Mouse (Mus musculus) left cerebral cortex, adult 8-10 months (tissue): ENCODE results near the gene Mafg. TPM values are rescaled to one million over a fixed set of nuclear protein-coding genes. Genes with fewer than 3 reads are reported as not detected.

Experiments
- DNase-seq, 2 experiments: peaks; one replicate each; pipeline ENCODE4 v3.0.0; 2022; ENCODE audit warnings: low spot score in 2 of 2
- total RNA-seq, 4 experiments: library from RNA; stranded (reverse); gene quantifications; 2 replicates each; pipeline ENCODE4 v1.2.4; 2022

Mafg gene
- total RNA-seq, 4 experiments from 2014 or later: 66.8 to 77.2 (median 73.1) TPM

DNA sequence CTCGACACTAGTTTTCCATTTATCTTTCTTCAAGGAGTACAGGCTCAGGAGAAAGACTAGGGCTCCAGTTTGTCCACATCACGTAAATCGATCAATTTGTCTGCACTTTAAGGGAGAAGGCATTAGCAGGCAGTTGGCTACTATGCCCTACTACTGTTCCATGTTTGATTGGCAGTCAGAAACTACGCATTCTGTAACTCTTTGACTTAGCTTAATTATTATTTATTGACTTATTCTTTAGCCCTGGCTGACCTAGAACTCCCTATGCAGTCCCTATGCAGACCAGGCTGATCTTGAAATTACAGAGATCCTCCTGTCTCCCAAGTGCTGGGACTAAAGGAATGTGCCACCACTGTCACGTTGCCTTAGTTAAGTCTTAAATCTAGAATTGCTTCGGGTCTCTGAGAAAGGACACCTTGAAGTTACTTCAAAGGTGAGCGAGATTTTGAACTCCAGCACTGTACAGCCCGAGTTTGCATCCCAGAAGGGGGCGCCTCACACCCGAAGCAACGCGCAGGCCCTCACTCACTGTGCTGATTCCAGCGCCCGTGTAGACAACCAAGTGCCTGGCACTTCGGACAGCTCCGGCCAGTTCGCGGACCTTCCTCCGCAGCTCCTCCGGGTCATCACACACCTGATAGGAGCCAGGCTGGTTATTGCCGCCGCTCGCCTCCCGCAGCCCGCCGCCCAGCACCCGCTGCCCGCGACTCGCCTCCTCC lies 9.3 kb downstream of the Mafg start:
- no peak for DNase-seq

DNA sequence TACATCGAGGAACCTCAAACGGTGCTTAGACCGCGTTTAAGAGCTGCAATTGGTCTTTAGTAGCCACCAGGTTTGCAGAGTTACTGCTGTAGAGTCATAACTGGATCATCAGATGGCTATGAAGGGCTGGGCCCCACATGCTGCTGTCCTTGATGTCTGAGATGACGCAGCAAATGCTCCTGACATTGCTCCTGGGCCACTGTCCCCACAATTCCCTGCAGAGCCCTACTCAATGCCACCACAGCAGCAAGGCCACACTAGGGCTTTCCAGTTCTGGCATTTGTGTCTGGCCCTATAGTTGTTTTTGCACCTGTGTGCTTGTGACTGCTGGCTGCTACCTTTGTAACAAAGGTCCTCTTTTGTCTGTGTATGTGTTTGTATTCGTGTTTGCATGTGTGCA lies 10.6 kb downstream of the Mafg start:
- no peak for DNase-seq

DNA sequence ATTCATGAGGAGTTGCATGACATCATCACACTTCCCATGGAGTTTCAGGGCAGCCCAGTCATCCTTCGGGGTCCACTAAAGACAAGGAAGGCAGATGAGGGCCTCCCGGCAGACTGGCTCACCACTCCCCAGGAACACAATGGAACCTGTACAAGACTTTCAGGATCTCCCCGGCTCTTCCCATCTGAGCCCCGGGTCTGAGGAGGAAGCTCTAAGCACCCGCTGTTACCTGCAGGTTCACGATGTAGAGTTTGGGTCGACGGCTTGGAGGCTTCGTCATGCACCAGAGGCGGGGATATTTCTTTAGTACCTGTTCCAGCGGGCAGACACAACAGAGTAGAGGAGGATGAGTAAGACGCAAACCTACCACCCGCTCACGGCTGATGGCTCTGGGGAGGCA lies 13.2 kb downstream of the Mafg start:
- no peak for DNase-seq

DNA sequence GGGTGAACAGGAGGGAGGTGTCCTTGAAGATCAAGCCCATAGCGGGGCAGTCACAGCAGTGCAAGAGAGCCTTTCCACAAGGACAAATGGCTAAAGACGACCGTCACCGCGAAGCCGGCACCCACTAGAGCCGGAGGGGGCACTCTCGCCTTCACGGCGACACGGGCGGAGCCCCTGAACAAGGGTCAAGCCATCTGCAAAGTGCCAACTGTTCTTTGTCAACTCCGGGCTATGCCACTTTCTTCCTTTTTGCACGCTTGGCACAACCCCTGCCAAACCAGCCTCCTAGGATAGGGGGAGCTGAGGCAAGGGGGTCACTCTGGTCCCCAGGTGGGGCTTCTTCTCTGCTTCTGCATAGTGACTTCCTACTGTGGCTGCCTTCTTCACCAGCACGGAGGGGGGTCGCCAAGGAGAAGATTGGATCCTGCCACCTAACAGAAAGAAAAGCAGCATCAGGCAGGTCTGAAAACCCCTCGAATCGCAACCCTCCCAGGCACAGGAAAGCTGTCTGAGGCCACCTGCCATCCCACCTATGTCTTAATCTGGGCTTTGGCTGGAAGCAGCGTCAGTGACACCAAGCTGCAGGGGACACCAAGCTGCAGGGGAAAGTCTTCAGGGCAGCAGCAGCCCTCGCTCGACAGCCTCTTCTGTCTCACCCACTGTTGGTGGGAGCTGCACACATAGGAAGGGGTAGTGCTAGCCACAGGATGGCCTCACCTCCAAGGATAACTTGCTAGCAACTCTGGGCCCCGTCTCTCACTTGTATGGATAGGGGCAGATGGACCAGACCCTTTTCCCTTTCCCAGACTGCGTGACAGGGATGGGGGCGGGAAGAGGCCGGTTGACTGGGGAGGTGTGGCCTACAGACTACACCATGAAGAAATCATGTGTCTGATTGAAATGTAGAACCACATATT lies 14.5 kb downstream of the Mafg start:
- no peak for DNase-seq

DNA sequence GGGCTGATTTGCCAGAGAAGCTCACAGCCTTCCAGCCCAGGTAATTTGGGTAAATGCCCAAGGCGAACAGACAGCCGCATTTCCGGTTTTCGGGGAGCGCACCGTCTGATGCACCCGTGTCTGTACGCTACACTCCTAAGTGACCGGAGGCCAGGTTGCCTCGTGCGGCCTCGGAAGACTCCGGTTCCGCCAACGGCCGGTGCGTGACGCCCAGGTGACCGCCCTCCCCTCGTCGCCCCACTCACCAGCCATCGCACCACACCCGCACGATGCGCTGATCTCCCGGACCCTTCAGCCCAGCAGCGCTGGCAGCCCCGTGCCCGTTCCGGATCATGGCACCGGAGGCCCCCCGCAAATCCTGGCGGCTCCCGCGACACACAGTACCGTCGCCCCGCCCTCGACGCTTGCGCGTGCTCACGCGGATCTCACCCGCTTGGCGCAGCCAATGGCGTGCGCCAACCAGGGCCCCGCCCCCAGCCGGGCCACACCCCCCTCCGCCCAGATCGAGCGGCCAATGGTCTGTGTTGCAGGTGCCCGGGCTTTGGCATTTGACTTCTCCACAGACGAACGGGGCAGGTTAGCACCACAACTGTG lies 15.8 kb downstream of the Mafg start, which contains the start of gene Pcyt2:
Gene Pcyt2 (minus strand): TSS at position 418 of the 594 bp plus-strand sequence.
- DNase-seq: peak; percentile 80 to 90

DNA sequence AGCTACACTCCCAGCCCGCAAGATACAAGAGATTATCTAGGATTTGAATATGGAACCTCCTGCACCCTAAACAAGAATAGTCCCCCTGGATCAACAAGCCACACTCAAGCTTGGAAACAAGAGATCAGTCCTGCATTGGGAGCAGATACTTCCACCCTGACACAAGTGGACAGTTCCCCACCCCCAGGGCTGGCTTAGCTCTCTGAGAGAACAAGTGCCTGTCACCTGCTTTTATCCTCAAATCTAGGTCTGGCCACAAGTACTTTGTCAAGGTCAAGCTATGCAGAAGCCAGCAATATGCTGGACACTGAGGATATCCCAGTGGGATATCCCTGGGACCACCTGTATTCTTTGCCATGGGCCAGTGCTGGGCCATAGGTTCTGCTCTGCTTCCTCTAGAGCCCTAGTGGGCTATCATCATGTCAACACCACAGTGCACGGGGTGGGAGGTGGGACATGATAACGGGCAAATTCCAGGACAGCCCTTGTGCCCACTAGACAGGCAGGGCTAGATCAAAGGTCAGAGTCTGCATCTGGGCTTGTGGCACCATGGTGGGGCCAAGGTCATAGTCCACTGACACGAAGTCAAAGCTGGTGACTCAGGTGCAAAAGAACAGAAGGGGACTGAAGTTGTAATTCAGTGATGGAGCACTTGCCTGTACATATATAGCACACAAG lies 16.6 kb downstream of the Mafg start:
- no peak for DNase-seq

DNA sequence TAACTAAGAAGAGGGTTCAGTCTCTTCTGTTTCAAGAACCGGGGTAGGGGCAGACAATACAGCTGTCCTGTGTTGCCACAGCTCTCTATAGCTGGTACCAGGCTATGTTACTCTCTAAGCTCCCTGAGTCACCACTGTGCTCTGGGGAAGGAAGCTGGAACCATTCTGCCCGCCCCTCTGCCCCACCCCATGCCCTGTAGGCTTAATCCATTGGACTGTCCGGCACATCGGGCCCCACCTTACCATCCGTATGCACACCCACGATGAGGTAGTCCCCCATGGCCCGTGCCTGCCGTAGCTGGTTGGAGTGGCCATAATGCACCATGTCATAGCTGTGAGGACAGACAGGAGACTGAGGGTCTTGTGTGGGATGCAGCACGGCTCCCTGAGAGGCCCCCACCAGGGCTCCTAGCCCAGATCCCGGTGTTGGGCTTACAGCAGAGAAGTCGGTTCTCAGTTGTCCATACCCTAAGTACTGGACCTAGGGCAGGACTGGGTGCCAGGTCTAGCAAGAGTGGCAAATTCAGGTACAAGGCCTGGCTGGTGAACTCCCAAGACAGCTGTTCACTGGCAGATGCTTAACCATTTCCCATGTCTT lies 17.7 kb downstream of the Mafg start:
- DNase-seq: no peak

DNA sequence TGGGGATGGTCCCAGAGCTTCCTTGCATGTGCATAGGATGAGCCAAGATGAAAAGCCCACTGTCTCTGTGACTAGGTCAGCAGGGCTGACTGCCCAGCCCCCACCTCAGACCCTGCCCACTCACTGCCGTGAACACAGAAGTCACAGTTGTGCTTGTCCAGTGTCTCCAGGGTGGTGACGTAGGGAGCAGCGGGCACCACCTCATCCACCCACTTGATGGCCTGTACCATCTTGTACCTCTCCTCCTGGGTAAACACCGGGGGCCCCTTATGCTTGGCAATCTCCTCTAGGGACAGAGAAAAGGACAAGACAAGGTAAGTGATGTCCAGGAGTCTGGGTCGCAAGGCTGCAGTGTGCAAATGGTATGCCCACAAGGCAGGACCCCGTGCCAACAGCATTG lies 18.2 kb downstream of the Mafg start:
- no peak for DNase-seq

DNA sequence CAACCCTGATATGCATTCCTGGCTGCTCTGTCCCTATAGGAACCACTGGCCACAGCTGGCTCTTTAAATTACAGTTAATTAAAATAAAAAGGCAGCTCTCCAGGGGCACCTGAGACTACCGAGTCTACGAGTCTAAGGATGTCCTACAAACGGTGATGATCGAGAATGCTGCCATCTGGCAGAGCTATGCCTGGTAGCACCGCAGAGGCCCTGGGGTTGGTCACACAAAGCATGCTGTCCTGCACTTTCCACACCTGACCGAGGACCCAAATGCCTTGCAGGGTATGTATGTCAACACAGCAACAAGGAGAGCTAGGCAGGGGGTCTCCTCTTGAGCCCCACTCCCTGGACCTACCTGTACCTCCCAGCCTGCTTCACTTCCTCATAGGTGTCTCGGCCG lies 19.4 kb downstream of the Mafg start:
- no peak for DNase-seq

DNA sequence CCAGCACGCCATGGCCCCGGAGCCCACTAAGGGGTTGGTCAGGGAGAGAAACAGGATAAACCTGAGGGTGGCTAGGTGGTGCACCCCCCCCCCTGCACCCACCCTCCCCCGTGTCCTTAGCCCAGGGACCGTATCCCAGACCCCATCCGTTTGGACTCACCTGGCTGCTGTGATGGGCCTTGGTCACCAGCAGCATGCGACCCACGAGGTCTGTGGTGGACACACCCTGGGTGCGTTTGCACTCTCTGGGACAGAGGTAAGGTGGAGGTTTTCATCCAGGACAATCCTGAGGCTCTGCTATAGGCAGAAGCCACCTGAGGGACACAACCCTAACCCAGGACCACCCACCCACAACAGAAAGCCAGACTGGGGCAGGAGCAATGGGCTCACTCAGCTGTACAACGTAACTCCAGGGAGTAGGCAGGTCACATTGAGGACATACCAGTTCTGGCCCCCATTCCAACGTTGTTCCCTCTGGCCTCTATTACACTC lies 19.9 kb downstream of the Mafg start:
- no peak for DNase-seq

DNA sequence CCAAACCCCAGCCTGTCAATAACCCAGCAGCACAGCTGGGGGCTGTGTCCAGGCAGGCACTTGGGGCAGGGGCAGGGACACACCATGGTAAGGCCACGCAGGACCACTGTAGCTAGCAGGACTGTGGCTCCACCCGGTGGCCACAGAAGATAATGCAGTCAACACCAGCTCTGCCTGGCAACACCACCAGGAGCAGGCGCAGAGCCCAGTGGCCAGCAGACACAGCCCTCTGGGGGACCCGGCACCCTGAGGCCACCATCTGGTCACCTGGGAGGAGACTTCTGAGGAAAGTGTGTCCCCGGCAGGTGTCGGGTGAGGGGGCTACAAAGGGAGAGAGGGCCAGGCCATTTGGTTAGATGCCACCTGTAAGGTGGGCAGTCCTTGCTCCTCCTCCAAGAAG lies 20.6 kb downstream of the Mafg start:
- DNase-seq: peak in 1 of 2 experiments; percentile 42

DNA sequence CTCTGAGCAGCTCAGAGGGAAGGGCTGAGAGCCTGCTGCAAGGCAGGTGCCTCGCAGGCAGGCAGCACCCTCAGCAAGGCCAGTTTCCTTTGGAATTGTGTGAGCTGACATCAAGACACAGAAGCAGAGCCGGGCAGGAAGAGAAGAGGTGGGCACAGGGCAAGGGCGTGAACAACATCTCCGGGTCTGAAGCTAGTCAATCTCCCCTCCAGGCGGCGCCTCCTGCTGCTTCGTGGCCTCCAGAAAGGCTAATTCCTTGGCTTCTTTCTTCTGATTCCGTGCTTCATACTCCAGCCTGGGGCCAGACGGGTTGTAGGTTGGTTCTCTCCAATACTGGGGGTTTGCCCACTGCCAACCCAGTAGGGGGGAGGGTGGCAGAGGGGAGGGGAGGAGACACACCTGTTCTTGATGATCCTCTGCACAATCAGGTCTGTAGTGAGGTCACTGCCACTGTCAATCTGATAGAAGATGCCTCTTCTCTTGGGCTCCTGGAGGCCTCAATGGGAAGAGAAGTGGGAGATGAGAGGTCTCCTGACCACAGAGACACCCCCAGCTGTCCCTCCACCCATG lies 22.8 kb downstream of the Mafg start:
- DNase-seq: no peak

DNA sequence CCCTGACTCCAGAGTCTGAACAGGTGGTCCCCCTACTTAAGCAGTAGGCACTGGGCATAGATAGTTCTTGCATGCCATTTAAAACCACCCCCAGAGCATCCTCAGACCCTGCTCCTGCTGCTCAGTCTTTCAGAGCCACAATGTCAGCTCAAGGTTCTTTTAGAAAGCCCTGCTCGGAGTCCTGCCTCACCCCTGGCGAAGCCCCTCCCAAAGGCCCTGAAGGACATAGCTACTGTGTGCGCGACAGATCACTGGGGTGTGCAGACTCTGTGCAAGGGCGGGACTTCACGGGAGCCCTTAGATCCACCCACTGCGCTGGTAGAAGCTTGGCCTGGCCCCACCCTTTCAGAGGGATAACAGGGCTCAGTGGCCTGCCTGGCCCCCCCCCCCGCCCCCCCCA lies 24.1 kb downstream of the Mafg start:
- no peak for DNase-seq

DNA sequence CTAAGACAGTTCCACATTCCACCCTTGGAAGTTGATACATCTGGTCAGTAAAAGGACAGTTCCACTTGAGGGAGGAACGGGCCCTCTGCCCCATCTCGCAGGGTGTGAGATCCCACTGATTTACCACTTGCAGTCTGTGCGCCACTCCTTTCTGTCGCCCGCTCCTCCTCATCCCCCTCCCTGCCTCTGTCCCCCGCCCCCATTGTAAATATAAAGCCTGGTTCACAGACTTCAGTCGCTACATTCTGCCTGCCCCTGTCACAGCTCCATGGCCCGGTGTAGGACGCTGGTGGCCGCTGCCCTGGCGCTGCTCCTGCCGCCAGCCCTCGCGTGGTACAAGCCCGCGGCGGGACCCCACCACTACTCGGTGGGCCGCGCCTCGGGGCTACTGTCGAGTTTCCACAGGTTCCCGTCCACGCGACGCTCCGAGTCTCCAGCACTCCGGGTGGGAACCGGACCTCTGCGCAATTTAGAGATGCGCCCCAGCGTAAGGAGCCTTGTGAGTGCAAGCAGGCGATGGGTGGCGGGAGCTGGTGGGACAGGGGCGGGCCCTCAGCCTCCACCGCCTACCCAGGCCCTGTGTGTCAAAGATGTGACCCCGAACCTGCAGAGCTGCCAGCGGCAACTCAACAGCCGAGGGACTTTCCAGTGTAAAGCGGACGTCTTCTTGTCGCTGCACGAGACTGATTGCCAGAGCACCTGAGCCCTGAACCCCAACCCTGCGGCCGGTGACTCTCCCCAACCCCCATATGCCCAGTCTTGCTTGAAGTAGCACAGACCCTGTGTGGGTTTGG lies 25.0 kb downstream of the Mafg start, which contains the start of gene Npb:
Gene Npb (plus strand): TSS at position 237 of the 794 bp plus-strand sequence.
- DNase-seq: no peak

DNA sequence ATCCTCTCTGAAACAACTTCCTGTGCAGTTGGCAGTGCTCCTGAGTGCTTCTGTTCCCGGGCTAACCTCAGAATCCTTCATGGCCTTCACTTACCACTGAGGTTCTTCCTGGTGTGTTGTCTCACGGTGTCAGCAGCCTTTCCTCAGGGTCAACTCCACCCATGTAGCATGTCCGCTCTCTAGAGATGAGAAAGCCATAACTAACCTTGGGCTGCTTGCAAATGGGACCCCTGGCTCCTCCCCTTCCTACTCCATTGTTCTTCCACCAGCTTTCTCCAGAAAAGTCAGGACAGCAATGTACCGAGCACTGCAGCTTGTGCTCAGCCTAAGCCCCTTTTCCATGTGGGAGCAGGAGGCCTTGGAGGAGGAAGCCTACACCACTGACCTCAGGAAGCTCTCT lies 26.6 kb downstream of the Mafg start:
- no peak for DNase-seq

DNA sequence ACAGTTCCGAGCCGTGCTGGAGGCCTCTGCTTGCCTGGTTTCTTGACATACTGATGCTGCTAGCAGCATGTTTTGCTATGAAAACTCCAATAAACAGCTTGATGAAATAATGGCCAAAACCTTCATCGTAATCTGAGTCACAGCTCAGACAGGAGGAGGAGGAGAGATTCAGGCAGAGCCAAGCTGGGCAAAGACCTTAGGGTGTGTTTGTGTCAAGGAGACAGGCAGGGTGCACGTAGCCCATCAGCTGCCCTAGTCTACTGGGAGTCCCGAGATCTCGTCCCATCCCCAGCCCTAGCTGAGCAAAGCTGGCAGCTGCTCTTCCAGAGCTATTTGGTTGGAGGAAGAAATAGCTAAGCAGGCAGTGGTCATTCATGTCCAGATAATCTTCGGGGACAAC lies 27.7 kb downstream of the Mafg start:
- DNase-seq: no peak

DNA sequence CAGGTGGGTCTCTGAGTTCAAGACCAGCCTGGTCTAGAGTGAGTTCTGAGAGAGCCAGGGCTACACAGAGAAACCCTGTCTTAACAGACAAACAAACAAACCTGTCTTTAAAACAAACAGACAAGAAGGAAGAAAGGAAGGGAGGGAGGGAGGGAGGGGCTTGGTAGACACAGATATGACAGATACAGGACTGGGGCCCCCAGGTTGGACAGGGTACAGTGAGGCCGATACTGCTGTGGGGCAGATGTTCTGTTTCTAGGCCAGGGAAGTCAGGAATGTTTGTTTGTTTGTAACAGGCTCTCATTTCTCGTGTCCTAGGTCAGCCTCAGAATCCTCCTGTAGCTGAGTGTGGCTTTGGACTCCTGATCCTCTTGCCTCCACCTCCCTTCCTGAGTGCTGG lies 29.9 kb downstream of the Mafg start:
- DNase-seq: no peak

DNA sequence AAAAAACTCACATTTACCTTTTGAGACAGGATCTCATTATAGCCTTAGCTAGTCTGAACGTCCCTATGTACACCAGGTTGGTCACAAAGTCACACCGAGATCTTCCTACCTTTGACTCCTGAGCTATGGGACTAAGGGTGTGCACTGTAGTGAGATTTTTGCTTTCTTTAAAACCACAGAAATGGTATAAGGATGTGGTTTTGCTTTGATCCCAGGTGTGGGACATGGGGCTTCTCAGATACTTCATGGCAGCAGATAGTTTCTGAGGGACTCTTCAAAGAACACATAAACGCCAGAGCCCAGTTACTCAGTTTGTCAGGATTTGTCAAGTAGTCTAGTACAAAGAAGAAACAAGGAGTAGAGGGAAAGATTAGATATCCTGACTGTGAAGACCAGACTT lies 32.7 kb downstream of the Mafg start:
- DNase-seq: no peak

DNA sequence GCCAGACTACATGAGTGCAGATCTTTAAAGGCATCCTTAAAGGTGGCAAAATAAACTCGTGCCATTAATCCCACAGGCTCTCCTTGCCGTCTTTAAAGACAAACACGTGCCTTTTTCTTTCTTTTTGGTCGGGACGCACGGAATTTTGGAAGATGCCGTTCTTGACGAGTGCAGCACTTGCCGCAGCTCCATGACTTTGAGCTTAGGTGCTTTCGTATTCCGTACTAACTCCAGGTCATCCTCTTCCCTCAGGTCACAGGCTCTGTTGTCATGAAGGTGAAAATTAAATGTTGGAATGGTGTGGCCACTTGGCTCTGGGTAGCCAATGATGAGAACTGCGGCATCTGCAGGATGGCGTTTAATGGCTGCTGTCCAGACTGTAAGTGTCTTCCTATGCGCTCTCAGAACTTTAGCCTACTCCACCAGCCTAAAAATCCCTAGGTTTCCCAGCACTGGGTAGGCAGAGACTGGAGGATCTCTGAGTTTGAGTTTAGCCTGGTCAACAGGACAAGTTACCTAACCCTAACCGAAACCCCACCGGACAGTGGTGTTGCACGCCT lies 34.3 kb downstream of the Mafg start:
- DNase-seq: no peak
